Mouse (Mus musculus) kidney, adult 2 months (tissue): ENCODE data around the gene Pacsin2.

Experiments used
- CTCF ChIP-seq: fragments of 200-500 bp; conservative IDR thresholded peaks from 2 replicates; pipeline ENCODE4 v1.5.1; 2011; ENCODE audit warnings: low read depth, mild to moderate bottlenecking, control low read depth, low read length, moderate library complexity, mixed read lengths; ENCODE audit not compliant: insufficient read depth, insufficient read length
- POLR2A ChIP-seq: fragments of 200-500 bp; IDR thresholded peaks from one replicate; pipeline ENCODE4 v1.6.1; 2011; ENCODE audit warnings: low read depth, low read length, control low read depth

DNA sequence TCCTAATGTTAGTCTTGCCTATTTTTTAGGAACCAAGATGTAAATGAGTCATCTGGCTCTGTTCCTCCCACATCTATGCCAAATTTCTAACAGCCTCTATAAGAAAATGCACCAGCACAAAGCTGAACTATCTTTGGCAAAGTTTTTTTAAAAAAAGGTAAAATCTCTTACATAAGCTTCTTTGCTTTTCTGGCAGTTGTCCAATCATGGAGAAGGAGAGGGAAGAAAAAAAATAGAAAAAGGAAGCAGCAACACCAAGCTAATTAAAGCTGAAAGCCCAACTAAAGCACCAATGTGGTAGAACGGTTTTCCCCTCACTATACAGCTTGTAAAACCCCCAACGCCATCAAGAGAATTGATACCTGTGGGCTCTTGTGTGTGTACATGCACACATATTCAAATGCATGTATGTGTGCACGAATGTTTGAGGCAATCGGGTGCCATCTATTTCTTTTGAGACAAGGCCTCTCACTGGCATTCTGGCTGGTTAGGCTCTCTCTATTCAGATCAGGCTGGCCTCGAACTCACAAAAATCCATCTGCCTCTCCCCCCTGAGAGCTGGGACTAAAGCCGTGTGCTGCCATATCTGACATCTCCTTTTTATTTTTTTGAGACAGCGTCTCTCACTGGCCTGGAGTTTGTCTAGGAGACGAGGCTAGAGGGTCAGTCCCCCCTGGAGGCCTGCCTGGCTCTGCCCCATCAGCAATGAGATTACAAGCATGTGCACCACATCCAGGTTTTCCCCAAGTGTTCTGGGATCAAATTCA lies 28.9 kb downstream of the Pacsin2 start:
- TF ChIP-seq POLR2A (no peak), CTCF (no peak)
